Mouse (Mus musculus) activated CD4-positive, CD25-positive, alpha-beta regulatory T cell, adult 9 weeks (primary cell): ENCODE measurements around the gene Aph1a. TPM values are rescaled to one million over a fixed set of nuclear protein-coding genes. Genes with fewer than 3 reads are reported as not detected.

ENCODE experiments used
- polyA plus RNA-seq: library from polyadenylated mRNA; unstranded; fragments of 100-300 nt; shearing (Covaris generic); gene quantifications from one replicate; pipeline ENCODE4 v1.2.1, GENCODE M21; 2017

Gene Aph1a
- 66.6 TPM for polyA plus RNA-seq

GRCm38 (mm10) chr3:95893606-95894316, at the start of gene Aph1a:
Aph1a (plus strand) TSS chr3:95893969.

GRCm38 (mm10) chr3:95855502-95856089, 38.2 kb upstream of the Aph1a start, which contains the start of gene Prpf3:
Prpf3 (minus strand) TSS chr3:95855885.

GRCm38 (mm10) chr3:95871392-95871867, 22.3 kb upstream of the Aph1a start, which contains the start of gene Mrps21:
Mrps21 (minus strand) TSS chr3:95871519.

GRCm38 (mm10) chr3:95881979-95882815, 11.6 kb upstream of the Aph1a start, which contains the start of gene Ciart:
Ciart (minus strand) TSS chr3:95882251.

GRCm38 (mm10) chr3:95891211-95892065, 2.3 kb upstream of the Aph1a start, which contains the start of gene BC028528:
BC028528 (minus strand) TSS chr3:95892005.

GRCm38 (mm10) chr3:95904568-95904967, 10.8 kb downstream of the Aph1a start, which contains the start of gene Car14:
Car14 (minus strand) TSS chr3:95904691.

GRCm38 (mm10) chr3:95928658-95929503, 35.1 kb downstream of the Aph1a start, which contains the start of gene Anp32e:
Anp32e (plus strand) TSS chr3:95929246.

Other genes with a start within 250 kb of the Aph1a start
- gene Mcl1, start 235.2 kb upstream of the Aph1a start, polyA plus RNA-seq, result 44.9 TPM
- gene Adamtsl4, start 206.1 kb upstream of the Aph1a start, polyA plus RNA-seq, result 12.3 TPM
- gene Ecm1, start 154.4 kb upstream of the Aph1a start, polyA plus RNA-seq, result 302 TPM
- 92.0 TPM for gene Tars2, start 133.8 kb upstream of the Aph1a start, polyA plus RNA-seq
- 18.8 TPM for gene Rprd2, start 75.1 kb upstream of the Aph1a start, polyA plus RNA-seq
- 71.4 TPM for gene Prpf3, start 38.1 kb upstream of the Aph1a start, polyA plus RNA-seq
- gene Mrps21, start 22.4 kb upstream of the Aph1a start, polyA plus RNA-seq, result 286 TPM
- 4.9 TPM for gene Ciart, start 11.7 kb upstream of the Aph1a start, polyA plus RNA-seq
- not detected for gene BC028528, start 2.0 kb upstream of the Aph1a start, polyA plus RNA-seq
- gene Car14, start 10.7 kb downstream of the Aph1a start, polyA plus RNA-seq, result not detected
- 216 TPM for gene Anp32e, start 35.3 kb downstream of the Aph1a start, polyA plus RNA-seq
- gene Plekho1, start 102.0 kb downstream of the Aph1a start, polyA plus RNA-seq, result 7.5 TPM
- 28.0 TPM for gene Vps45, start 164.5 kb downstream of the Aph1a start, polyA plus RNA-seq
- 27.2 TPM for gene Otud7b, start 210.6 kb downstream of the Aph1a start, polyA plus RNA-seq